Mouse (Mus musculus) heart, postnatal 0 days (tissue): ENCODE measurements around the gene Rasal2. TPM values are rescaled to one million over a fixed set of nuclear protein-coding genes. Genes with fewer than 3 reads are reported as not detected.

Experiments
- ATAC-seq: fragments of 200-750 bp; cut with Nextera tagmentation; 2 replicates; pipeline ENCODE4 v1.8.0; 2017; ENCODE audit warnings: low read depth, moderate number of reproducible peaks, moderate library complexity; ENCODE audit not compliant: insufficient read depth
- DNase-seq: peaks from one replicate; pipeline ENCODE4 v3.0.0-alpha.2; 2016; ENCODE audit warnings: low spot score
- H3K27ac ChIP-seq: fragments of 300-500 bp; sonication (generic); 2 replicates; pipeline ENCODE4 v1.5.1; 2014; ENCODE audit warnings: low read depth, mild to moderate bottlenecking
- H3K27me3 ChIP-seq: fragments of 300-500 bp; sonication (generic); 2 replicates; pipeline ENCODE4 v1.6.1; 2014; ENCODE audit warnings: low read length, mixed read lengths; ENCODE audit not compliant: control insufficient read depth, insufficient read depth
- H3K36me3 ChIP-seq: fragments of 300-500 bp; sonication (generic); replicated peaks from 2 replicates; pipeline ENCODE4 v1.6.1; 2014; ENCODE audit warnings: low read length, mixed read lengths; ENCODE audit not compliant: control insufficient read depth, insufficient read depth
- H3K4me1 ChIP-seq: fragments of 300-500 bp; sonication (generic); 2 replicates; pipeline ENCODE4 v1.6.1; 2014; ENCODE audit warnings: antibody characterized with exemption; ENCODE audit not compliant: control insufficient read depth, insufficient read depth
- H3K4me2 ChIP-seq: fragments of 300-500 bp; sonication (generic); 2 replicates; pipeline ENCODE4 v1.6.1; 2014; ENCODE audit warnings: low read depth, mild to moderate bottlenecking, low read length, moderate library complexity
- H3K4me3 ChIP-seq: fragments of 300-500 bp; sonication (generic); 2 replicates; pipeline ENCODE4 v1.5.1; 2014; ENCODE audit warnings: low read depth, low read length
- H3K9ac ChIP-seq: fragments of 300-500 bp; sonication (generic); replicated peaks from 2 replicates; pipeline ENCODE4 v1.6.1; 2014; ENCODE audit warnings: low read depth, low read length, mixed read lengths
- H3K9me3 ChIP-seq: fragments of 300-500 bp; sonication (generic); replicated peaks from 2 replicates; pipeline ENCODE4 v1.6.1; 2016; ENCODE audit warnings: low read length; ENCODE audit not compliant: control insufficient read depth
- CTCF ChIP-seq: IDR thresholded peaks from 2 replicates; pipeline ENCODE4 v1.5.1; 2016; ENCODE audit warnings: antibody characterized with exemption, control low read depth, low read depth
- EP300 ChIP-seq: IDR thresholded peaks from 2 replicates; pipeline ENCODE4 v1.6.1; 2016; ENCODE audit warnings: antibody characterized with exemption, low read depth
- WGBS: fragments of 180-500 bp; shearing (Covaris S2); extraction: QIAGEN DNeasy Blood & Tissue Kit; methylation state at CpG from one replicate; pipeline ENCODE4 v1.1.7; 2014; 5-methylcytosine and 5-hydroxymethylcytosine counted together
- polyA plus RNA-seq: library from polyadenylated mRNA; unstranded; fragments of >200 nt; fragmentation: Nextera tagmentation; extraction: Ambion mirVana; gene quantifications from 2 replicates; pipeline ENCODE4 v1.2.1, GENCODE M21; 2015
- total RNA-seq: library from RNA; depleted of rRNA; stranded (reverse); fragments of >200 nt; gene quantifications from 2 replicates; pipeline ENCODE4 v1.2.3, GENCODE M21; 2014; ENCODE audit warnings: low replicate concordance

Gene Rasal2
- total and polyA plus RNA-seq, 2 experiments from 2014 or later = 18.5 to 35.9 TPM

GRCm38 (mm10) chr1:157448805-157449188, 36.4 kb upstream of the Rasal2 start:
- H3K36me3 ChIP-seq = no peaks in the 10 kb centered on the region
- peak overlapping the region; percentile 71 for H3K27ac ChIP-seq
- no peaks in the 10 kb centered on the region for H3K27me3 ChIP-seq
- WGBS = 45% methylated on average over 5 of the region's 5 CpGs
- TF ChIP-seq CTCF = no peak
- no peak for TF ChIP-seq EP300
- H3K4me3 ChIP-seq = no peak overlapping the region
- H3K9me3 ChIP-seq = no peaks in the 10 kb centered on the region
- DNase-seq (no peak), ATAC-seq (no peak)
- H3K4me2 ChIP-seq = no peak overlapping the region
- peaks cover 29% of the 10 kb centered on the region for H3K4me1 ChIP-seq
- H3K9ac ChIP-seq = no peak overlapping the region

GRCm38 (mm10) chr1:157448164-157448804, 35.9 kb upstream of the Rasal2 start:
- TF ChIP-seq CTCF = no peak
- no peak for TF ChIP-seq EP300
- no peak overlapping the region for H3K4me2 ChIP-seq
- H3K36me3 ChIP-seq = no peaks in the 10 kb centered on the region
- ATAC-seq (no peak), DNase-seq (no peak)
- no peak overlapping the region for H3K4me3 ChIP-seq
- no peaks in the 10 kb centered on the region for H3K27me3 ChIP-seq
- H3K4me1 ChIP-seq = peaks cover 29% of the 10 kb centered on the region
- 38% methylated on average over 7 of the region's 7 CpGs for WGBS
- peak overlapping the region; percentile 71 for H3K27ac ChIP-seq
- H3K9me3 ChIP-seq = no peaks in the 10 kb centered on the region
- no peak overlapping the region for H3K9ac ChIP-seq

GRCm38 (mm10) chr1:157447142-157447541, 34.7 kb upstream of the Rasal2 start:
- Histone ChIP-seq H3K27me3 (no peaks in the 10 kb centered on the region), H3K27ac (no peak overlapping the region), H3K9me3 (no peaks in the 10 kb centered on the region), H3K4me3 (no peak overlapping the region), H3K9ac (no peak overlapping the region), H3K36me3 (no peaks in the 10 kb centered on the region), H3K4me1 (peaks cover 34% of the 10 kb centered on the region), H3K4me2 (no peak overlapping the region)
- no peak for ATAC-seq
- WGBS = 70% methylated on average over 4 of the region's 4 CpGs
- no peak for DNase-seq
- TF ChIP-seq EP300 = no peak
- TF ChIP-seq CTCF = no peak

- Histone ChIP-seq H3K9ac (no peak overlapping the region), H3K4me1 (peaks cover 32% of the 10 kb centered on the region), H3K4me2 (no peak overlapping the region), H3K9me3 (no peaks in the 10 kb centered on the region), H3K27ac (no peak overlapping the region), H3K36me3 (no peaks in the 10 kb centered on the region), H3K4me3 (no peak overlapping the region), H3K27me3 (no peaks in the 10 kb centered on the region)
- ATAC-seq (no peak), DNase-seq (peak; percentile 75)
- 44% methylated on average over 7 of the region's 7 CpGs for WGBS
- TF ChIP-seq CTCF (peak; percentile 71), EP300 (no peak)
These were observed 33.9 kb upstream of the Rasal2 start for GRCm38 (mm10) chr1:157446325-157446724.

GRCm38 (mm10) chr1:157445398-157445910, 33.1 kb upstream of the Rasal2 start:
- Histone ChIP-seq H3K27ac (no peak overlapping the region), H3K9me3 (no peaks in the 10 kb centered on the region), H3K36me3 (no peaks in the 10 kb centered on the region), H3K4me1 (peaks cover 28% of the 10 kb centered on the region), H3K4me3 (no peak overlapping the region), H3K9ac (no peak overlapping the region), H3K27me3 (no peaks in the 10 kb centered on the region), H3K4me2 (no peak overlapping the region)
- 87% methylated on average over 6 of the region's 6 CpGs for WGBS
- no peak for ATAC-seq
- TF ChIP-seq CTCF (no peak), EP300 (no peak)
- DNase-seq = no peak
